Mouse (Mus musculus): ENCODE data around the gene Wbp2. TPM values are rescaled to one million over a fixed set of nuclear protein-coding genes. Genes with fewer than 3 reads are reported as not detected.
A peak's percentile ranks its signal among the peaks of the same experiment; 100 is the strongest.

The Wbp2 gene
- polyA plus RNA-seq, 1 experiment from 2014 or later, result 90.7 TPM

GRCm38 (mm10) chr11:116029086-116029865, 57.5 kb downstream of the Wbp2 start:
- H3K9ac ChIP-seq, result peak overlapping the region; percentile 49
- no peaks in the 10 kb centered on the region for H3K9me3 ChIP-seq (replicated peaks)
- no peaks in the 10 kb centered on the region for H3K27me3 ChIP-seq
- peaks cover 22% of the 10 kb centered on the region for H3K4me1 ChIP-seq
- WGBS, result 82% methylated on average over 6 of the region's 6 CpGs
- ATAC-seq (ENCODE audit: low FRiP score), result no peak
- peak overlapping the region; percentile 67 for H3K4me3 ChIP-seq
- peak overlapping the region; percentile 57 for H3K27ac ChIP-seq
- H3K4me2 ChIP-seq (replicated peaks), result peak overlapping the region; percentile 65
- no peaks in the 10 kb centered on the region; the same call in 1 of the 2 replicates for H3K36me3 ChIP-seq

Other genes starting within 250 kb of the Wbp2 start
- gene Myo15b, start 228.6 kb downstream of the Wbp2 start, polyA plus RNA-seq (2016; fragmentation: Nextera tagmentation; extraction: Ambion mirVana), result 0.05 and 0.12 TPM in 2 replicates
- 2.3 and 4.2 TPM in 2 replicates for gene Smim5, start 187.0 kb downstream of the Wbp2 start, polyA plus RNA-seq (2016; fragmentation: Nextera tagmentation; extraction: Ambion mirVana)
- gene Smim6, start 175.0 kb downstream of the Wbp2 start, polyA plus RNA-seq (2016; fragmentation: Nextera tagmentation; extraction: Ambion mirVana), result 1.3 TPM in 2 replicates
- 51.0 and 54.4 TPM in 2 replicates for gene Sap30bp, start 153.7 kb downstream of the Wbp2 start, polyA plus RNA-seq (2016; fragmentation: Nextera tagmentation; extraction: Ambion mirVana)
- gene Recql5, start 153.5 kb downstream of the Wbp2 start, polyA plus RNA-seq (2016; fragmentation: Nextera tagmentation; extraction: Ambion mirVana), result 31.8 and 34.7 TPM in 2 replicates
- gene Itgb4, start 112.3 kb downstream of the Wbp2 start, polyA plus RNA-seq (2016; fragmentation: Nextera tagmentation; extraction: Ambion mirVana), result 1.7 and 2.1 TPM in 2 replicates
- gene Galk1, start 74.3 kb downstream of the Wbp2 start, polyA plus RNA-seq (2016; fragmentation: Nextera tagmentation; extraction: Ambion mirVana), result 109 and 115 TPM in 2 replicates
- gene H3f3b, start 59.0 kb downstream of the Wbp2 start, polyA plus RNA-seq (2016; fragmentation: Nextera tagmentation; extraction: Ambion mirVana), result 2,216 and 2,474 TPM in 2 replicates
- gene Unk, start 56.7 kb downstream of the Wbp2 start, polyA plus RNA-seq (2016; fragmentation: Nextera tagmentation; extraction: Ambion mirVana), result 48.8 and 49.1 TPM in 2 replicates
- gene Unc13d, start 9.0 kb downstream of the Wbp2 start, polyA plus RNA-seq (2016; fragmentation: Nextera tagmentation; extraction: Ambion mirVana), result 1.6 and 1.7 TPM in 2 replicates
- 4.4 and 5.3 TPM in 2 replicates for gene Trim47, start 40.2 kb upstream of the Wbp2 start, polyA plus RNA-seq (2016; fragmentation: Nextera tagmentation; extraction: Ambion mirVana)
- gene Trim65, start 44.1 kb upstream of the Wbp2 start, polyA plus RNA-seq (2016; fragmentation: Nextera tagmentation; extraction: Ambion mirVana), result 2.2 and 2.3 TPM in 2 replicates
- gene Mrpl38, start 51.9 kb upstream of the Wbp2 start, polyA plus RNA-seq (2016; fragmentation: Nextera tagmentation; extraction: Ambion mirVana), result 72.7 and 77.8 TPM in 2 replicates
- 80.7 and 80.9 TPM in 2 replicates for gene Fbf1, start 81.2 kb upstream of the Wbp2 start, polyA plus RNA-seq (2016; fragmentation: Nextera tagmentation; extraction: Ambion mirVana)
- 57.4 and 63.1 TPM in 2 replicates for gene Ten1, start 111.9 kb upstream of the Wbp2 start, polyA plus RNA-seq (2016; fragmentation: Nextera tagmentation; extraction: Ambion mirVana)
- gene Acox1, start 112.0 kb upstream of the Wbp2 start, polyA plus RNA-seq (2016; fragmentation: Nextera tagmentation; extraction: Ambion mirVana), result 43.8 and 45.9 TPM in 2 replicates
- gene Evpl, start 151.1 kb upstream of the Wbp2 start, polyA plus RNA-seq (2016; fragmentation: Nextera tagmentation; extraction: Ambion mirVana), result 1.0 and 1.3 TPM in 2 replicates
- gene Srp68, start 187.2 kb upstream of the Wbp2 start, polyA plus RNA-seq (2016; fragmentation: Nextera tagmentation; extraction: Ambion mirVana), result 85.2 and 88.0 TPM in 2 replicates
- 0.53 and 0.56 TPM in 2 replicates for gene Galr2, start 193.9 kb upstream of the Wbp2 start, polyA plus RNA-seq (2016; fragmentation: Nextera tagmentation; extraction: Ambion mirVana)
- gene Exoc7, start 220.2 kb upstream of the Wbp2 start, polyA plus RNA-seq (2016; fragmentation: Nextera tagmentation; extraction: Ambion mirVana), result 82.8 and 89.1 TPM in 2 replicates
- 27.2 and 28.2 TPM in 2 replicates for gene Foxj1, start 248.4 kb upstream of the Wbp2 start, polyA plus RNA-seq (2016; fragmentation: Nextera tagmentation; extraction: Ambion mirVana)